Mouse (Mus musculus) hindbrain, postnatal 0 days (tissue): ENCODE results near the gene Osbp2. TPM values are rescaled to one million over a fixed set of nuclear protein-coding genes. Genes with fewer than 3 reads are reported as not detected.
"Not testable (repeated sequence)": the region's sequence is repeated elsewhere in the genome, so short reads cannot be mapped to it uniquely, and the experiment has no call there.

Experiments used
- ATAC-seq: fragments of 200-750 bp; cut with Nextera tagmentation; 2 replicates; pipeline ENCODE4 v1.8.0; 2017; ENCODE audit warnings: mild to moderate bottlenecking, moderate TSS enrichment, moderate library complexity
- DNase-seq: peaks from one replicate; pipeline ENCODE4 v3.0.0-alpha.2; 2015; ENCODE audit warnings: low spot score
- H3K27ac ChIP-seq: fragments of 300-500 bp; sonication (generic); 2 replicates; pipeline ENCODE4 v1.5.1; 2014; ENCODE audit warnings: mild to moderate bottlenecking
- H3K27me3 ChIP-seq: fragments of 300-500 bp; sonication (generic); 2 replicates; pipeline ENCODE4 v1.6.1; 2014; ENCODE audit warnings: low read length, mixed read lengths; ENCODE audit not compliant: insufficient read depth
- H3K36me3 ChIP-seq: fragments of 300-500 bp; sonication (generic); 2 replicates; pipeline ENCODE4 v1.6.1; 2014; ENCODE audit warnings: low read length, mixed read lengths; ENCODE audit not compliant: insufficient read depth
- H3K4me1 ChIP-seq: fragments of 300-500 bp; sonication (generic); 2 replicates; pipeline ENCODE4 v1.6.1; 2014; ENCODE audit warnings: antibody characterized with exemption, low read length, mixed read lengths; ENCODE audit not compliant: insufficient read depth
- H3K4me2 ChIP-seq: fragments of 300-500 bp; sonication (generic); 2 replicates; pipeline ENCODE4 v1.6.1; 2014; ENCODE audit warnings: low read depth, mild to moderate bottlenecking, low read length, moderate library complexity, mixed read lengths
- H3K4me3 ChIP-seq: fragments of 300-500 bp; sonication (generic); 2 replicates; pipeline ENCODE4 v1.5.1; 2014; ENCODE audit warnings: low read length
- H3K9ac ChIP-seq: fragments of 300-500 bp; sonication (generic); replicated peaks from 2 replicates; pipeline ENCODE4 v1.6.1; 2014; ENCODE audit warnings: mild to moderate bottlenecking, low read length, moderate library complexity, mixed read lengths
- H3K9me3 ChIP-seq: fragments of 300-500 bp; sonication (generic); 2 replicates; pipeline ENCODE4 v1.6.1; 2016; ENCODE audit warnings: low read length, mixed read lengths
- CTCF ChIP-seq: IDR thresholded peaks from 2 replicates; pipeline ENCODE4 v1.5.1; 2016; ENCODE audit warnings: antibody characterized with exemption, control low read depth, low read depth
- WGBS: fragments of 180-500 bp; shearing (Covaris S2); extraction: QIAGEN DNeasy Blood & Tissue Kit; methylation state at CpG from one replicate; pipeline ENCODE4 v1.1.7; 2014; 5-methylcytosine and 5-hydroxymethylcytosine counted together
- polyA plus RNA-seq: library from polyadenylated mRNA; unstranded; fragments of >200 nt; fragmentation: Nextera tagmentation; extraction: Ambion mirVana; gene quantifications from 2 replicates; pipeline ENCODE4 v1.2.1, GENCODE M21; 2015
- total RNA-seq: library from RNA; depleted of rRNA; stranded (reverse); fragments of >200 nt; gene quantifications from 2 replicates; pipeline ENCODE4 v1.2.3, GENCODE M21; 2014; rRNA removed

The Osbp2 gene
- total RNA-seq (78.3 and 87.5 TPM in 2 replicates), polyA plus RNA-seq (33.8 and 39.7 TPM in 2 replicates)

DNA sequence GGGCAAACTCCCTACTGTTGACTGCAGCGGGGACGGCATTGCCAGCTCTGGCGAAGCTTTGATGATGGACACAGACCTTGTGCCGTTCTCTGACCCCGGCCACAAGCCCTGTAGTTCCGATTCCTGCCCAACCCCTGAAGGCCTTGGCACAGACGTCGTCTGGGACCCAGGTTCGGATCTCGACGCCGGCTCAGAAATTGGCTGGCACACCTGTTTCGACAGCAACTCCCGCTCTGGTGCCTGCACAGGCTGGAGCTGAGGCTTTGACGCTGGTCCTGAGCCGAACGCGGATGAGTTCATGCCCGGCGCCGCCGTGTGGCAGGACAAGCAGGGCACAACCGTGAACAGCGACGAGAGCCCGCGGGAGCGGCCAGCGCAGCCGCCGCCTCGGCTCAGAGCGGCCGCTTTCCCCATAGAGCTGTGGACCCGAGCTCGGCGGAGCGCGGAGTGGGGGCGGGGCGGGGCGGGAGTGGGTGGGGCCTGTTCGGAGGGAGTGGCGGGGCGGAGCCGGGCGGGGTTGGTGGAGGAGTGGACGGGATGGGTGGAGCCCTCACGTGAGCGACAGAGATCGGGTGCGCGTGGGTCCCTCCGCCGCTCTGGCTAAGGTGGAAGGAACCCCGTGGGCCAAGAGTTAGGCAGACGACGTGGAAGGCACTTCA lies at the start of gene Osbp2:
Gene Osbp2, minus strand, starts transcription at position 450 of the 659 bp plus-strand sequence.
- peak; percentile 85 for DNase-seq
- ATAC-seq, result peak; percentile 93
- Histone ChIP-seq H3K4me3 (peak within 1 kb of the TSS; percentile 52), H3K4me2 (peak within 1 kb of the TSS; percentile 69), H3K9me3 (no peaks in the 10 kb centered on the region), H3K36me3 (no peaks in the 10 kb centered on the region), H3K27ac (peak within 1 kb of the TSS; percentile 68), H3K9ac (peak within 1 kb of the TSS; percentile 49), H3K27me3 (no peaks in the 10 kb centered on the region), H3K4me1 (peaks cover 7% of the 10 kb centered on the region)
- 3% methylated on average over 54 of the region's 58 CpGs for WGBS
- peak; percentile 63 for TF ChIP-seq CTCF

DNA sequence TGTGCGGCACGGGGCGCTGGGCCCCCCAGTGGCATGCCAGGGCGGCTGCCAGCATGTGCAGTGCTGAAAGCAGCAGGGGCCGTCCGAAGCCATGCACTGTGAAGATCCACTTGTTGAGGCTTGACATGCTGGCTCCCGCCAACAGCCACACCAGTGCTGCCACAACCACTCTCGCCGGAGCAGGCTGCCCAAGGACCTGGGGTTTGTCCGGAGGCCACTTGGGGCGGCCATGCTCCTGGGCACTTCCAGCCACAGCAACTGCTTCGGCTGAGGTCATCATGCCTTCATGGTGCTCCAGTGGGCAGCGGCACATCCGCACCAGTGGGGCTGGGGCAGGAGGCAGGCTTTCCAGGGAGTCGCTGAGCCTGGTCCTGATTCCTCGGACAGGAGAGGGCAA lies 49.2 kb upstream of the Osbp2 start:
- Histone ChIP-seq H3K9me3 (no peaks in the 10 kb centered on the region), H3K27ac (peak overlapping the region; percentile 93), H3K4me3 (peak overlapping the region; percentile 67), H3K9ac (peak overlapping the region; percentile 77), H3K4me1 (peaks cover 28% of the 10 kb centered on the region), H3K36me3 (no peaks in the 10 kb centered on the region), H3K4me2 (peak overlapping the region; percentile 93), H3K27me3 (no peaks in the 10 kb centered on the region)
- DNase-seq (peak; percentile 46), ATAC-seq (peak; percentile 19)
- TF ChIP-seq CTCF, result peak; percentile 32
- WGBS, result 1% methylated on average over 16 of the region's 16 CpGs

DNA sequence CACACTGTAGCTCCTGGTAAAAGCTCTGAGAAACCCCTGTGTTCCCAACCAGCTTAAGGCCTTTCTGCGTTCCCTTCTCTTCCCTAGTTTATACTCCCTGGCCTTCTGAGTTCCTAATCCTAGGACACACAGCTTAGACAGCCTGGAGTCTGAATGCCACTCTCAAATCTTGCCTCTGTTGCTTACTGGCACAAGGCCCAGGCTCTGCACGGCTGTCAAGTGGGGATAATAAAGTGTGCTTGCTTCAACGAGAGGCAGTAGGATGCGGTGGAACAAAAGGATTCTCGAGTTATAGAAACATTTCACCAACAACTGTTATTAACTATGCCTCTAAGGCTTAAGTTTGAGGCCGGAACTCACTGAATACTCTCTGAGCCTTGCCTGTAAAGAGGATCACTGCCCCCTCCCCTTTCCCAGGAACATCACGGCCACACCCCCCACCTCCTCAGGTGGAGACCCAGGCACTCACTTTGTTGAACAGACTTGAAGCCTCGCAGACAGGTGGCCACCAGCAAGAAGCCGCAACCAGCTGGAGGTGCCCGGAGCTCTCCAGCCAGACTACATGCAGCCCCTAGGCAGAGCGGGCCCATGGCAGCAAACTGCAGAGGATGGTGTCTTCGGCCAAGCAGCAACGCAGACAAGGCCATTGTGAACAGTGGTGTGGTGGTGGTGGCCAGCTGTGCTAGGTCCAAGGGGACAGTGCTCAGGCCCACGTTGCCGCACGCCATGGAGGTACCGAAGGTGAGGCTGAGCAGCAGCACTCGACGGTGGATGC lies 48.6 kb upstream of the Osbp2 start:
- Histone ChIP-seq H3K4me2 (peak overlapping the region; percentile 93), H3K9me3 (no peaks in the 10 kb centered on the region), H3K36me3 (peaks cover under 1% of the 10 kb centered on the region; the same call in 1 of the 2 replicates), H3K9ac (peak overlapping the region; percentile 77), H3K27me3 (no peaks in the 10 kb centered on the region), H3K27ac (peak overlapping the region; percentile 93), H3K4me3 (peak overlapping the region; percentile 67), H3K4me1 (peaks cover 28% of the 10 kb centered on the region)
- DNase-seq (peak; percentile 71), ATAC-seq (peak; percentile 22)
- no peak for TF ChIP-seq CTCF
- 8% methylated on average over 19 of the region's 19 CpGs for WGBS

DNA sequence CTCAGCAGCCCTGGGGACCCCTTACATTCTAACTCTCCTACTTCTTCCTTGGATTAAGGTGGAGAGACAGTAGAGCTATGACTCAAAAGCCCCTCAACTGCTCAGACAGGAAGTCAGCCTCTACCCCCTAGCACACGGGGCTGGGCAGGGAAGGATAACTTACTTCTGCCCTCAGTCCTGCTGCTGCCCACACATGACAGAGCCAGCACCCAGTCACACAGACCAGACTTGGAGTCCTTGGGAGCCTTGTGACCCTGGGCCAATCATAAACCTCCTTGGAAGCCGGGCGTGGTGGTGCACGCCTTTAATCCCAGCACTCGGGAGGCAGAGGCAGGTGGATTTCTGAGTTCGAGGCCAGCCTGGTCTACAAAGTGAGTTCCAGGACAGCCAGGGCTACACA lies 47.7 kb upstream of the Osbp2 start:
- Histone ChIP-seq H3K4me1 (peaks cover 28% of the 10 kb centered on the region), H3K9ac (peak overlapping the region; percentile 46; the same call in 1 of the 2 replicates), H3K4me3 (peak overlapping the region; percentile 67), H3K4me2 (peak overlapping the region; percentile 93), H3K27ac (peak overlapping the region; percentile 93; the same call in 1 of the 2 replicates)
- ATAC-seq, DNase-seq, H3K36me3 ChIP-seq, H3K9me3 ChIP-seq, H3K27me3 ChIP-seq: not testable (repeated sequence)
- WGBS, result 73% methylated on average over 5 of the region's 6 CpGs

DNA sequence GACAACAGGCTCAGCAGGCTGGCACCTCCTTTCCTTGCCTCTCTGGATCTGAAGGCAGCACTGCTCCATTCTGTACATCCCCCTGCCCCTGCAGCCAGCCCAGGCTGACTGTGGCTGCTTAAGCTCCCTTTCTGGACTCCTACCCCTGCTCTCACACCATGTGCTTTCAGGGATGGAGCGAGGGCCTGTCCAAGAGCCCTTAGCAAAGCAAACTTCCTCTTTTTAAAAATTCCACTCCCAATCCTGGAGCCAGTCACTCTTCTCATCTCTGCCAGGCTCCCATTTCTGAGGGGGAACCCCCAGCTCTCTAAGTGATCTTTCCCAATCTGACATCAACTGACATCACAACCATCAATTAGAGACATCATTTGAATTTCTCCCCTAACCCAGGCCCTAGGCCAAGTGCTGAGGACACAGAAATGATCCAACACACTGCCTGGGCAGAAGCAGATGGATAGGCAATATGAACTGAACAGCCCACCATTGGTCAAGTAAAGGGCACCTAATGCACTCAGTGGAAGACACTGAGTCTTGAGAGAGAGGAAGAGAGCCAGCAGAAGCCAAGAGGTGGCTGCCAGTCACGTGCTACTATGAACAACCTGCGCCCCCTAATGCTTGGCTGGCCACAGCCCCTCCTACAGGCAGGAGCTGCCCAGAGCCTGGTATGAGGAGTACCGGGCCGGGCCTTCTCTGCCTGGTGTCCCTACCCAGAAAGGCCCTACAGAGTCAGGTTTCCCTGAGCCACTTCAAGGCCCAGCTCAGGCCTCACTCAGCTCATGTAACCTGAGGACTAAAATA lies 47.0 kb upstream of the Osbp2 start:
- peak overlapping the region; percentile 67 for H3K4me3 ChIP-seq
- peak; percentile 20 for DNase-seq
- peak overlapping the region; percentile 4; the same call in 1 of the 2 replicates for H3K27ac ChIP-seq
- ATAC-seq, result no peak
- peaks cover 28% of the 10 kb centered on the region for H3K4me1 ChIP-seq
- no peaks in the 10 kb centered on the region for H3K27me3 ChIP-seq
- WGBS, result 45% methylated on average over 5 of the region's 5 CpGs
- peak overlapping the region; percentile 93 for H3K4me2 ChIP-seq
- H3K9me3 ChIP-seq, result no peaks in the 10 kb centered on the region
- peaks cover 11% of the 10 kb centered on the region for H3K36me3 ChIP-seq
- peak overlapping the region; percentile 46 for H3K9ac ChIP-seq
- no peak; the same call in 1 of the 2 replicates for TF ChIP-seq CTCF

DNA sequence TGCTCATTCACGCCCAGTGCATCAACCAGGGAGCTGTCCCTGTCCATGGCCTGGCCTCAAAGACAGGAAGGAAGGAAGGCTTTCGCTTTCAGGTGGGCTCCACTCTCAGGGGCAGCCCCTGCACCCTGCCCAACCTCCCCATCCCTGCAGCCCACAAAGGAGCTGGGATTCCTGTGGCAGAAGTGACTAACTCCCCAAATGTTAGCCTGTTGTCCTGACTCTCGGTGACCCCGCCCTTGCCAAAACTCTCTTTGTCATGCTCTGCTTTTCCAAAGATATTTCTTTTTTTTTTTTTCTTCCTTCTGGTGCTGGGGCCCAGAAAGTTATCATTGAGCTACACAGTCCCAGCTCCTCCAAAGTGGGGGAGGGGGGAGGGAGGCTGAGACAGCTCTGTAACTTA lies 45.5 kb upstream of the Osbp2 start:
- no peak for TF ChIP-seq CTCF
- H3K4me3 ChIP-seq, result no peak overlapping the region
- H3K9me3 ChIP-seq, result no peaks in the 10 kb centered on the region
- H3K27me3 ChIP-seq, result no peaks in the 10 kb centered on the region
- H3K36me3 ChIP-seq, result peaks cover 11% of the 10 kb centered on the region
- 85% methylated on average over 4 of the region's 4 CpGs for WGBS
- peaks cover 28% of the 10 kb centered on the region for H3K4me1 ChIP-seq
- DNase-seq (no peak), ATAC-seq (no peak)
- H3K27ac ChIP-seq, result no peak overlapping the region
- H3K4me2 ChIP-seq, result peak overlapping the region; percentile 93
- H3K9ac ChIP-seq, result 0 out of 2 replicates have a peak overlapping the region, but pooled peaks have one; percentile 3
